Mouse (Mus musculus) mouse trophoblast stem cell (cell line): ENCODE measurements around the gene Ablim1.

ENCODE experiments used
- in situ Hi-C, 2 experiments: fragments of 300-500 bp; cut with MseI, MboI; formaldehyde crosslinking; loops; 2 replicates in 1 of 2; 3 replicates in 1 of 2; pipeline ENCODE4 v1.15.1; 2025

The Ablim1 gene

DNA sequence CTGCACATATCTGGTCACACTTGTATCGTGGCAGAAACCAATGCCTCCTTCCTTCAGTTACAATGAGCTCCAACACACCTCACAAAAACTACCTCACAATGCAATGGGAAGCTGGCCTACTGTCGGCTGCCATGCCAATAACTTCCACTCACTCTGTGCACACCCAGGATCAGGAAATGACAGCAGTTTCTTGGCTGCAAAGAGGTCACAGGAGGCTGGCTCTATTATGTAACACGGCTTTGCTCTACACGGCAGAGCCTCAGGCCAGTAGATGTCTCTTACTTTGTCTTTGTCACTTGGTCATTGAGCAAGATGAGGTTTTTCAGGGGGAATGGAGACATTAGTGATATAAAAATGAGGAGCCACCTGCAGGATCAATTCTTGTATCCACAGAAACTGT is 126.2 kb downstream of the Ablim1 start:
- in situ Hi-C loops = no loop called here

DNA sequence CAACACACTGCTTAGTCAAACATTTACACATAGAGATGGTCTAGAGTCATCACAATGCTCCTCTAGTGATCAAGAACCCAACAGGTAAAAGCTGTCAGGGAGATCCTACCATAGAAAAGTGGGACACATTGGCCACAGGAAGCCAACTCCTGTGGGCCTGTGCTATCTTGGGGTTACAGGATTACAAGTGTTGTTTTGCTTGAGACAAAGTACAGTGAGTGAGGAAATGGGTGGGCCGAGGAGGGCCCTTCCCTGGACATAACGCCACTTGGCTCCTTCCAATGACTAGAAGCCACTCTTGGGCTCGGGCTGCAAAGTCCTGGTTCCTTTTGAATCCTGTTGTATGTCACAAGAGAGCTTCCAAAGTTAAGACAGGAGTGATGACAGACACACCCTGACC is 129.7 kb downstream of the Ablim1 start:
- in situ Hi-C loops = no loop called here

DNA sequence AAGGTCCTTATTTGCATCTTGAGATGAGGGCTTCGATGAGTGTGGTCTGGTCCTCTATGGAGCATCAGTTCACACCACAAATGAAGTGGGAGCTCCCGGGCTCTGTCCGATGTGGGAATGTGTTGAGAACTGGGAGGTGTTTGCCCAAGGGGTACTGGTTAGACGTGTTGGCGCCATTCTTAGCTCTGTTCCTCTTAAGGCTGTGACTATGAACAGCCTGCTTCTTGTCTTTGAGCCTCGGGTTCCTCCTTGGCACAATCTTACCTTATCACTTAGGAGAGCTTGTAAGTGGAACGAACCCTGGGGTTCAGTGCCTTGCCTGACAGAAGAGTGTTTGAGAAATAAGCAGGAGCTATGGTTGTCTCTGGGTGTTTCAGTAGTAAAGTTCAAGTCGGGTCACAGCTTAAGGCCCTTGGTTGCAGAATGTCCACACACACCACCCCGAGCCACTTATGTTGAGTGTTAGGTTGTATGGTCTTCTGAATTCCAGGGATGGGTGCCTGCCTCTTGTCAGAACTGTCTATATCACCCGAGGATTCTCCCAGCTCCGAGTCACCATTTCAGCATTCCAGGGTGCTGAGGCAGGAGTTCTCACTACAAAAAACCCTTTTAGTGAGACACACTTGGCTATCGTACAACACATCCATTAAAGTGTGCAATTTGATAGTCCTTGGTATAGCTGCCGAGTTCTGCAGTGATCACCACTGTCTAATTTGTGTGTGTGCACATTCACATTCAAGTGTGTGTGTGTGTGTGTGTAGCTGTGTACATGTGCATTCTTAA is 131.6 kb downstream of the Ablim1 start:
- in situ Hi-C loops = no loop called here

DNA sequence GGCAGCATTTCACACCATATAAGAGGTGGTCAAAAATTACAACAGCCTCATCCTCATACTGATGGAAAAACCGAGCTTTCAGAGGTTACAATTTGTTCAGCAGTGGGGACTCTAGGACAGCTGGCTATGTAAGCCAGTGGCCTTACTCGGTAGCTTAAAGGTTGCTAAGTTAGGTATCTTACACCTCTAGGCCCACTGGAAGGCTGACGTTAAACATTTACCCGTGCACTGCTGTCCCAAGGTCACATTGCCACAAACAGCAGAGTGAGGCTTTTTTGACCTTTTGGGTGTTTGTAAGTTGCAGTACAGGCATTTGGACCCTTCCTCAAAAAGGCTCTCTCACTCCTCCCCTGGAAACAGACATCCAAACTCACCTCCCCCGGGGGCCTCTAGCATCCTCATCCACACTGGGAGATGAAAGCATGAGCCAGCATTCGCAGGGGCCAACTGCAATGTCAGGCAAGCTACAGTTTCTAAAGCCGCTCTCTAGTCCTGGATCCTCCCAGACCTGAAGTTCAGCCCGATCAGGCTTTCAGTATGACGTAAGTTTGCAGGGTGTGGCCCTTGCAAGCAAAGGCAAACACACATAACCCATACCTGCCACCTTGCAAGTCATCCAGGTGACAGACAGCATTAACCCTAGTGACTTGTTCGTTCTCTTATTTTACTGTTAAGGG is 132.7 kb downstream of the Ablim1 start:
- in situ Hi-C loops = no loop called here

DNA sequence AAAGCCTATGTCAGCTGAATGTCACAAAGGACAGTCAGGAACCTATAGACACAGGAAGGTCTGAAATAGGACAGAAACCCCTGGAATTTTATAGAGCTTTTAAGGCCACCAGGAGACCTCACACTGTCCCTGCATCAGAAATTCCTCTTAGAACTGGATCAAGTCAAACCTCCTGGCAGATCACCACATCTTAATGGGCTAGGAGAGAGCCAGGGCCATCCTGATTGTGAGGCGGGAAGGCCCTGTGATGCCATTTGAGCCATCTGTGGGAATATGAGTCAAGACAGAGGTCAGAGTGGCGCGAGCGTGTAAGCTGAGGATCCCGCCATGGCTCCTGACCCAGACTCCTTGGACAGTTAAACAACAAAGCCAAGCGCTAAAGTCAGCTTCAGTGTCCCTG is 133.4 kb downstream of the Ablim1 start:
- in situ Hi-C loops = no loop called here

DNA sequence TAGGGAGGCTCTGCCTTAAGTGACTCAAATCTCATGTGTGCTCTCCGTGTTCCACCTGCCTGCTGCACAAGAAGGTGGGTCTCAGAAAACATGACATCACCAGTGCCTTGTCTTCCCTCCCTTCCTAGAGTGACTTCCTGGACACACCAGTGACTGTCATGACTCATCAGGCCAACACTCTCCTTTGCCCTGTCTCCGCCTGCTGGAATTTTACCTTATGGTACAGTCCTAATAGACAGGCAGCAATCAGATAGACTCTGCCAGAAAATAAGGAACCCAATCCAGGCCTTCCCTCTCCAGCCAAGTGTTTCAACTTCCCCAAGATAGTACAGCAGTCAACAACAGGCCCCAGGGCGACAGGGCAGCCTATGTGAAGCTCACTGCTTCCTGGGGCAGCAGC is 133.8 kb downstream of the Ablim1 start:
- in situ Hi-C loops = no loop called here

DNA sequence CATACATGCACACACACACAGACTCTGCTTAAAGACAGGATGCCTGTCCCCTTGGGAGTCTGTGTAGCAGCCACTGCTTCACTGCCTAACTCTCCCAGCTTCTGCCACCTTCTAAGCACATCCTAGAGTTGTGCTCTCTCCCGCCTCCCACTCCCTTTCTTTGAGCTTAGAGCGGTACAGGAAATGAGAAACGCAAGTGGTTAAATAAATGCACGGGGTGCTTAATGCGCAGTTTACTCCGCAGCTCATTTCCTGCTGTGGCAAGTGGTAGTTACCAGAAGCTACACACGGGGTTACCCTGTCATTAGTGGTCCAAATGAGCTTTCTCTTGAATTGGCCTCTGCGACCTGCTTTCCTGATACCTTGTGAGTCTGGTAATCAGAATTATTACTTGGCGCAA is 134.4 kb downstream of the Ablim1 start:
- in situ Hi-C loops = no loop called here

DNA sequence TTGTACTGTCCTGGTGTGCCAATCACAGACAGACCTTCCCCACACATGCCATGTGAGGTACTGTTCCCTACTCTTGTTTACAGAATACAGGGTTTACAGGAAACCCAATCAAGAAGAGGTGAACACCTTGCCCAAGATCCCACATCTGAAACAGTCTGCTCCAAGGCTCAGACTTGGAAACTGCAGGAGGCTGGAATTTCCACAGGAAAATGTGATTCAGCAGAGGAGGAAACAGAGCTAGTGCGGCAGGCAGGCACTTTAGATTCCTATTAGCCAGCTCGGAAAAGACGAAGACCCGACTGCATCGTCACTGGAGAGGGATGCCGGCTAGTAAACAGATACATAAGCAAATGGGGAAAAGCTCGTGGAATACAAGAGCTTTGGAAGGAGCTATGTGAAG is 135.4 kb downstream of the Ablim1 start:
- in situ Hi-C loops = no loop called here

DNA sequence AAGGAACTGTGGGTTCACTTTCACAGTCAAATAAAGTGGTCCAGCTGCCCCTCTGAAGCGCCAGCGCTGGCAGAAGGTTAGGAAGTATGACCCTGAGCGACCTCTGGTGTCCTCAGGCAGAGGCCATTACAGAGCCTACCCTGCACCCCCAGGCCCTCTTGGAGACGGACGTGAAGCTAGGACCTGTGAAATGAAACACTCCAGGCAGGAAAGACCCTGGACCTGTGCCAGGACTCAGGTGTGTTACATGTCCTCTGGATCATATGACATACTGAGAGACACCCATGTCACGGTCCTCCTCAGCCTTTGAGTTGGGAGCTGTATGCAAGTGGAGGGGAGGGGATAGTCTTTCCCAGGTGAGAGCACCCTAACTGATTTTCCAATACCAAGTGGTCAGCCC is 137.4 kb downstream of the Ablim1 start:
- in situ Hi-C loops = no loop called here

DNA sequence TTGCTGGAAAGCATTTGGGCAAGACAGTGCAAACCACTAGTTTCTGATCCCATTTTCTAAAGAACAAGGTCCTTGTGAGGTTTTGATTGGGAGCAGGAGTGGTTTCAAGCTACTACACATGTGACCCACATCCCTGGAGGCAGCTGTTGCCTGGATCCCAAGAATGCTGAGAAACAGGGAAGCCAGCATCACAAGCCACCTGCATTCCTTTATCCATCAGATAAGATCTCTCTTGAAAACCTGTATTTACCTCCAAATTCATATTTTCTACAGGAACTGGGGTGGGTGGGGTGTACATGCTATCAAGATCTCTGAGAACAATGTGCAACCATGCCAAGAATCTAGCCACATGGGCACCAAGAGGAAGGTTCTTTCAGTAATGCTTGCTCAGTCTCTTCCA is 139.6 kb downstream of the Ablim1 start:
- in situ Hi-C loops = no loop called here

DNA sequence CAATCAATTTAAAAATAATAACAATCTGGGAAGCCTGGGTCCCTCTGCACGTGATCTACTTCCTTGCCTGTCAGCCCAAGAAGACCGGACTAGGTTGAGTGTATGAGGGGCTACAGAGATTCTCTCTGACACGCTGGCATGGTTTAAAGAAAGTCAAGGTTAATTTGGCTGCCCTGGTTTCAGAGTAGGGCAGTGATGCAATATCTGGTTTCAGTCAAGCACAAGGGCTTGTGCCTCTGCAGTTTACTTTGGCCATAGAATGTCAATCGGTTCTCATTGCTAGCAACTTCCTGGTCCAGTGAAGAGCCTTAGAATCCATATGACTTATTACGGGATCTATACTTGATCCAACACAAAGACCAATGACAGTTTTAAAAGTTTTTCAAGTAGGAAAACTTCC is 140.2 kb downstream of the Ablim1 start:
- in situ Hi-C loops = no loop called here

DNA sequence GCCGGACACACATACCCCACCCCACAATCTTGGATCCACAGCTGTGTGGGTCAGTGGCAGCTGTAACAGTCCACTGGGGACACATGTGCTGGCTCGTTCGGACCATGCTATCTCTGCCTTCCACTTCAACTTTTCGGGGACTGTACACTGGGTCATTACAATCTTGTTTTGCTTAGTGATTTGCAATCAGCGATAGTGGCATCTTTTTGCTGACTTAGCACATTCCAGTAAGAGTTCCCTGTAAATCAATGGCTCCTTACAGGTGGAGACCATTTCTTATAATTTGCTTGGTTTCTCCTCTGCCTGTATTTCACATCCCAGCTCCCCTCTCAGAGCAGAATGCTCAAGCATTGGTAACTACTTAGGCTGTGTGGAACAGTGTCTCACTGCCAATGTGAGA is 140.7 kb downstream of the Ablim1 start:
- in situ Hi-C loops = no loop called here

DNA sequence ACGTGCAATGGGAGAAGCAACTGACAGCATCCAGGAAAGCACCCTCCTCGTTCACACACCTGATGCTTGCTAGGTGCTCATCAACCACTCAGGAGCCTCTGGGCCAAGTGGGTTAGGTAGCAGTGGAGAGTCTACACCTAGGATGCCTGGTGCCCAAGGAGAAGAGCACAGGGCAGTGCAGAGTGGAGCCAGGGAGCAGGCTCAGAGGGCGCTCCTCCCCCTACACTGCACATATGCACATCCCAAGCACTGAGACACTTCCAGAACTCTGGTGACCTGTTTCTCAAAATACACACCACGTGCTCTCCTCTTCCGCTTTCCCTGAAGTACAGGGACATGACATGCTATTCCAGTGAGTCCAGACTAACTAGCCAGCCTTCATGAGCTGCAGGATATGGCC is 142.4 kb downstream of the Ablim1 start:
- in situ Hi-C loops = no loop called here

DNA sequence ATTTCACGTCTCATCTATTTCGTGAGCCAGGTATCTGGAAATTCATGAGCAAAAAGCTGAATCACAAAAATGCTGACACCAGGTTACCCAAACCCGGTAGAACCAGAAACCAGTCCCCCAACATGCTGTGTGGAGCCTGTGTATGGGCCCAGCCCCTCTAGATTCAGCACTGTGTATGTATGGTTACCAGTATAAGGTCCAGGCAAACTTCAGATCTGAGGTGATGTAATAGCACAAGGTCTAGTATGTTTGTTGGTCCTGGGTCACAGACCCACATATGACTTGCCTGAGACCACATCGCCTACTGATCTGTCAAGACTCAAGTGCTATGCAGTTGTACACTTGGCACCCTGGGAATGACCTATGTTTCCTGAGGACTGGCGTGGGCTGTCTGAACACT is 143.8 kb downstream of the Ablim1 start:
- in situ Hi-C loops = no loop called here

DNA sequence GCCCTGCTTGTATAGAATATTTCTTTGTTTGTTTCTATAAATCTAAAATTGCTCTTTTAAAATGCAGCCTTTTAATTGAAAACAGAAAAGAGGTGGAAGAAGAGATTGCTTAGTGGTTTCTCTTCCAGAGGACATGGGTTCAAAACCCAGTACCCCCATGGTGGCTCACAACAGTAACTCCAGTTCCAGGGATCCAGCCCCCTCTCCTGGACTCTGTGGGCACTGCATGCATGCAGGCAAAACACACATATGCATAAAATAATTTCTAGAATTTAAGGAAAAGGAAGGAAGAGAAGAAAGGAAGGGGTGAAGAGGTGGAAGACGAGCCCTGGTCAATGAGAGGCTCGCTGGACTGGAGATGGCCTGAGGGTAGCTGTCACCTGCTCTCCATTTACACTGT is 145.2 kb downstream of the Ablim1 start:
- in situ Hi-C loops = loop anchor here in 1 of 2 experiments (10.0 kb wide), 1 partner anchor 85 kb away; no protein-coding TSS in a partner anchor

DNA sequence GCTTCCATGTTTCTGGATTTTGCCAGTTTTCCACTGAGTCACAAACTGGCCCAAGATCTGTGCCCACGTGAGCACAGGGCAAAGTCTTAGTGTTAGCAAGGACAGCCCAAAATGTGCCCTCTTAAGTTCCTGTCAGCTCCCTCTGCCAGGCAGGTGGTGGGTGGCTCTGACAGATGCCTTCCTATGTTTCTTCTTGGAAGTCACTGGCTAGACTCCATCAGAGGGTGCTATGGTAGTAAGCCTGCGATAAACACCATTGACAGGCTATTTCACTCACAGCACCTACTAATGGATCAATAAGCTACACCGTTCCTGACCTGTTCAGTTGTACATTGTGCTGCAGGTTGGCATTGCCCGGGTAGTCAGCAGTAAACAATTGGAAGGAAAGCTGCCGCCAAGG is 147.0 kb downstream of the Ablim1 start:
- in situ Hi-C loops = loop anchor here in 1 of 2 experiments (10.0 kb wide), 1 partner anchor 87 kb away; no protein-coding TSS in a partner anchor

DNA sequence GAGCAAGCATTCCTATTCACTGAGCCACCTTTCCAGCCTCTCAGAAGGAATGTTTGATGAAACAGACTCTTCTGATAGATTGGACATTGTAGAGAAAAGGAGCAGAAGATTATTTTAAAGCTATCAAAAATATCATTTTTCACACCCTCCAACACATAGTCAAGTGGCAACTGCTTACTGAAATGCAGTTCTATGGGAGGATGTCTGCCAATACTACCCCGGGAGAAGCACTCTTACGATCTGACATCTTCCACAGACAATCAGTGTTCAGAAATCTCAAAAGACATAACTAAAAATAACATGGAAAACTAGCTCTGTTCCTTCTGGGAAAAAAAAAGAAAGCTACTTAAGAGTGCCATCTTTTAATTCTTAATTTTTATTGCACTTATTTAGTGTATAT is 149.8 kb downstream of the Ablim1 start:
- in situ Hi-C loops = loop anchor here in 1 of 2 experiments (5.0 to 10.0 kb wide), 2 partner anchors 90 to 162 kb away; no protein-coding TSS in a partner anchor

DNA sequence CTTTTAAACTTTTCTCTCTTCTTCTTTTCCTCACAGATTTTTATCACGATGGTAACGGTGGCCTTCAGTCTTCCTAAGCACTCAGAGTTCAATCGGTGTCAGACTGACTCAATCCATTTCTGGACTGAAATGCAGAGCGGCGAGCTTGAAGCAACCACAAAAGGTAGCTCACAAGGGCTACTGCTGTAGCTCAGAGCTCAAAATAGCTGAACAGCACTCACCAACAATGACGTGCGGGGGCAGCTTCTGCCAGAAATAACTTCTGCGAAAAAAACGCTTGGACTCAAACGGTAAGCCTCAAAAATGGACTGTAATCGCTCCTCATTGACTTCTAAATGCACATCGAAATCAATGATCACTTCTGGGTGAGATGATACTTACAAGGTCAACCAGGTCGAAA is 151.4 kb downstream of the Ablim1 start:
- in situ Hi-C loops = loop anchor here in 1 of 2 experiments (5.0 to 10.0 kb wide), 2 partner anchors 91 to 164 kb away; no protein-coding TSS in a partner anchor

DNA sequence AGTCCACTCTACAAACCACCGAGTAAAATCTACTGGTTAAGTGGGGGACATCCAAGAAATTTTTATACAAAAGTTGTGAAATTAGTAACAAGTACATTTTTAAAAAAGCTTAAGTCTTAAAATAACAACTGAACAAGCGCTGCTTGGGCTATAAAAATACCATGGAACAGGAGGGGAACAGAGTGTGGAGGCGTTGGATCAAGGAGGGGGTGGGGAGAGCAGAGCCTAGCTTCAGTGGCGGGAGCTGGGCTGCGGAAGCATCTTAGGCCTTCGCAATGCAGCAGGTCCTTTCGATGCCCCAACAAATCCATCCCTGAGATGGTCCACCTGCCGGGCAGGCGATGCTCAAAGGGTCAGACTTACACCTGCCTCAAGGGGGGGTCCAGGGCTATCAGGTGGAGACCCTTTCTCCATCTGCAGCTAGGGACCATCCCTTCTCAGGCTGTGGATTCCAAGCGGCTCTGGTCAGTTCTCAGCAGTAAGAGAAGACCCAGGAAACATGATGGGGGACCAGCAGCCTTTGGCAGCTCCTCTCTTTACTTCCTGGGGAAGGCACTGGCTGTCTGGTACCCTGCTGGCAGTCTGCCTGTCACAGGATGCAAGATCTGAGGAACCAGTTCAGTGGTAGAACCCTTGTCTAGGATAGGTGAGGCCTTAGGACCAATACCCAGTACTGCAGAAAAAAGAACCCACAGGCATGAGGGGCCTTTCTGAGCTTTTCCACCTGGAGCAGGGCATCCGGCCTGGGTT is 152.6 kb downstream of the Ablim1 start:
- in situ Hi-C loops = loop anchor here in 1 of 2 experiments (5.0 to 10.0 kb wide), 2 partner anchors 93 to 165 kb away; no protein-coding TSS in a partner anchor

DNA sequence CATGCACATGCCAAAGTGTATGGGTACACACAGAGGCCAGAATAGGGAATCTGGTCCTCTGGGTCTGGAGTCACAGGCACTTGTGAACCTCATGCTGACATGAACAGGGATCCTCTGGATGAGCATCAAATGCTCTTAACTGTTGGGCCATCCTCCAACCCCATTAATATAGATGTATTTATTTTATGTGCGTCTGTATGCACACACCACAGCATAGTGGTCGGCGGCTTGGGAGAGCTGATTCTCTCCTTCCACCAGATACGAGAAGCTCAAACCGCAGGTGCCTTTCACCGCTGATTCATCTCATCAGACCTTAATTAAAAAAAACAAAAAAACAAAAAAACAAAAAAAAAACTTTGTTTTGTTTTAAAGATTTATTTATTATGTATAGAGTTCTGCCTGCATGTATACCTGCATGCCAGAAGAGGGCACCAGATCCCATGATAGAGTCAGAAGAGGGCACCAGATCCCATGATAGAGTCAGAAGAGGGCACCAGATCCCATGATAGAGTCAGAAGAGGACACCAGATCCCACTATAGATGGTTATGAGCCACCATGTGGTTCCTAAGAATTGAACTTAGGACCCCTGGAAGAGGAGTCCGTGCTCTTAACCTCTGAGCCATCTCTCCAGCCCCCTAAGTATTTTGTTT is 153.6 kb downstream of the Ablim1 start:
- in situ Hi-C loops = loop anchor here in 1 of 2 experiments (5.0 to 10.0 kb wide), 2 partner anchors 94 to 166 kb away; no protein-coding TSS in a partner anchor

DNA sequence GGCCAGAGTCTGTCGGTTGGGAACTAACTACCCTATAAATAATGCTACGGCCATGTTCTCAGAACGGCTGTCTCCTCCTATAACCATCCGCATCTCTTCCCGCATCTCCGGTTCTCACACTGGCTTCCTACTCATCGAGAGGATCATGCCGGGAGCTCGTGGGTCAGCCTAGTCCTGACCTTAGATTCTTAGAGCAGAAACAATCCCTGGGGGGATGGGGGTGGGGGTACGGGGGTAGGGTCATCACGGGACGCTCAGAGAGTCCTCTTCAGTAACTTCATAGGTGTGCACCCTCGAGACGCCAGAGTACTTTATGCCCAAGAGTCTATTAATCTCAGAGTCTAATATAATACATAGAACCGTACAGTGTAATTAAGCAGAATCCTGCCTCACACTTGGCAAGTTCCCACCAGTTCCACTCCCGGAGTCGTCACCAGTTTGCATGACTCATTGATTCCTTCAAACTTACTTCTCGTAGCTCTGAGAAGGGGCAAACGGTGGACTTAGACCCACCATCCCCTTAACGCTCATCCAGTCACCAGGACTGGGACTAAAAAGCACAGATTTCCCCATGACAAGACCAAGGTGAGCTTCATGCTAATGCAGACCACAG is 156.9 kb downstream of the Ablim1 start:
- in situ Hi-C loops = no loop called here
